Mouse (Mus musculus) natural killer cell, adult 2 months (primary cell): ENCODE measurements at regions not wholly inside any gene's neighbourhood (a gene's known extent, or its start where the extent isn't known, plus 50 kb on each side); places are given as distances from the start of the nearest gene placed in this dataset.

Experiments
- DNase-seq, 2 experiments: peaks; one replicate each; pipeline ENCODE4 v3.0.0; 2022; ENCODE audit warnings: low spot score in 2 of 2

GRCm38 (mm10) chr9:122566060-122566459, 181.1 kb upstream of the Topaz1 start:
- no peak for DNase-seq

GRCm38 (mm10) chr9:122568691-122569441, 178.3 kb upstream of the Topaz1 start:
- no peak for DNase-seq

GRCm38 (mm10) chr9:122569511-122570455, 177.4 kb upstream of the Topaz1 start:
- DNase-seq: no peak

- DNase-seq: no peak
Measured at GRCm38 (mm10) chr9:122571001-122571400, 176.1 kb upstream of the Topaz1 start.

- DNase-seq: no peak
Measured at GRCm38 (mm10) chr9:122571402-122572059, 175.6 kb upstream of the Topaz1 start.

GRCm38 (mm10) chr9:122572060-122572835, 174.9 kb upstream of the Topaz1 start:
- DNase-seq: no peak

GRCm38 (mm10) chr9:122572836-122573267, 174.3 kb upstream of the Topaz1 start:
- DNase-seq: no peak

- no peak for DNase-seq
Measured at GRCm38 (mm10) chr9:122585228-122585627, 161.9 kb upstream of the Topaz1 start.

- no peak for DNase-seq
Measured at GRCm38 (mm10) chr9:122586421-122586820, 160.7 kb upstream of the Topaz1 start.

- DNase-seq: no peak
Measured at GRCm38 (mm10) chr9:122586986-122587385, 160.2 kb upstream of the Topaz1 start.

- DNase-seq: no peak
Measured at GRCm38 (mm10) chr9:122588246-122588645, 158.9 kb upstream of the Topaz1 start.

- no peak for DNase-seq
Measured at GRCm38 (mm10) chr9:122592820-122593615, 154.1 kb upstream of the Topaz1 start.

- DNase-seq: no peak
Measured at GRCm38 (mm10) chr9:122595120-122595943, 151.8 kb upstream of the Topaz1 start.

GRCm38 (mm10) chr9:122603106-122603505, 144.0 kb upstream of the Topaz1 start:
- DNase-seq: no peak

GRCm38 (mm10) chr9:122609616-122610015, 137.5 kb upstream of the Topaz1 start:
- DNase-seq: no peak

GRCm38 (mm10) chr9:122610918-122611317, 136.2 kb upstream of the Topaz1 start:
- no peak for DNase-seq

GRCm38 (mm10) chr9:122614579-122615252, 132.4 kb upstream of the Topaz1 start:
- DNase-seq: no peak

- no peak for DNase-seq
Measured at GRCm38 (mm10) chr9:122615351-122615750, 131.8 kb upstream of the Topaz1 start.

- DNase-seq: no peak
Measured at GRCm38 (mm10) chr9:122617793-122618192, 129.4 kb upstream of the Topaz1 start.
